Mouse (Mus musculus) large intestine, adult 2 months (tissue): ENCODE data around the gene Olfr787. TPM values are rescaled to one million over a fixed set of nuclear protein-coding genes. Genes with fewer than 3 reads are reported as not detected.

Experiments used
- DNase-seq: peaks from one replicate; pipeline ENCODE4 v3.0.0-alpha.2; 2012; ENCODE audit warnings: low read depth, low spot score
- WGBS: fragments of 180-500 bp; shearing (Covaris S2); methylation state at CpG from one replicate; pipeline ENCODE4 v1.1.7; 2018; 5-methylcytosine and 5-hydroxymethylcytosine counted together
- polyA plus RNA-seq: library from polyadenylated mRNA; depleted of rRNA; stranded (reverse); fragments of >200 nt; gene quantifications from 2 replicates; pipeline ENCODE4 v1.2.3, GENCODE M21; 2012; rRNA removed

Gene Olfr787
- polyA plus RNA-seq = not detected in 2 replicates

DNA sequence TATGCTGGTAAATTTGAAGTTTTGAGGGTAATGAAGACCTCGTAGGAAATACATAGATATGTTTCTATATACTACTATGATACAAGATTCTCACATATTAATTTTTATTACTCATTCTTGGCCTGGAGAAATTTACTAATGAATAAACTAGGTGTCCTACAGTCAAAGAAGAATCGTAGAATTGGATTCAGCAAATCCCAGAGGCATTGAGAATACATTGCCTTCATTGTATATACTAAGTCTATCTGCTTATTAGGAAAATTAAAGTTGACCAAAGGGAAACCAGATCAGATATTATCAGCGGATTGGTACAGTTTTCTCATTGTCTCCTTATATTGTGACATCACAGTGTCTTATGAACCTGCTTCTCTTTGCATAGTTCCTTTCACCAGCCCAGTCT lies at the start of gene Olfr787:
TSS of gene Olfr787 (plus strand) at position 301 of the 400 bp plus-strand sequence.
- no peak for DNase-seq
- 74% methylated on average over 3 of the region's 3 CpGs for WGBS

DNA sequence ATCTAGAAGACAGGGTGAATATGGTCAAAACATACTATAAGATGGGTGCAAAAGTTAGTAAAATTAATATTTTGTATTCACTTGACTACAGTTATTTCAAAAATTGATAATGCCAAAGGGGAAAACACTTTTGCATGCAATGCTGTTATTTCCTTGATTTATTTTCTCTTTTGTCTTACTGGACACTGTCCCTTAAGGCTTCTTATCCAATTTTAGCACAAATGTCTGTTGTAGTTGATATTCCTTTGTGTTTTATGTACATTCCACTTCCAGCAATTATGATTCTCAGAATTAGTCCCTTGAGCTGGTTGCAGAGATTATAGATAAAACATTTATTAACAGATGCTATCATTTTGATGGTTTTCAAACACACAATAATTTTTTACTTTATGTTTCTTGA lies 34.7 kb upstream of the Olfr787 start, which contains the start of gene Olfr786:
TSS of gene Olfr786 (plus strand) at position 301 of the 400 bp plus-strand sequence.
- DNase-seq = no peak

DNA sequence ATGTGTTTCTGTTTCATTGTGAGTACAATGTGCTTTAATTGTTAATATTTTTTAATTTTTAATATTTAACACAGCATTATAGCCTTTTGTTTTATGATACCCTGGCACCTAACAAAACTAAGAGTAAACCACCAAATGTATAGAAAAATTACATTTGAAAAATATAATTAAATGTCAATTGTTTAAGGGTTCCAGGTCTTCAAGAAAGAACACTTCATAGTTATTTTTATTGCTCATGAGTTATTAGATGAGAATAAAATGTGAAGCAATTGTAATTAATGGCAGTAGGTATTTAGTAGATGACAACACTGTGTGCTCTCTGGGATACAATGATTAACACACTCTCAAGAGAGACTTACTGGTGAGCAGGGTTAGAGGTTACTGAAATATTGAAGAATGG lies 9.0 kb downstream of the Olfr787 start, which contains the start of gene Olfr788:
TSS of gene Olfr788 (plus strand) at position 301 of the 400 bp plus-strand sequence.
- no peak for DNase-seq

- no peak for DNase-seq
- WGBS = 55% methylated on average over 2 of the region's 2 CpGs
Observed at GRCm38 (mm10) chr10:129473256-129473655, 11.6 kb downstream of the Olfr787 start.

- DNase-seq = no peak
Observed at GRCm38 (mm10) chr10:129473723-129474122, 12.1 kb downstream of the Olfr787 start.

- no peak for DNase-seq
Observed at GRCm38 (mm10) chr10:129484452-129484851, 22.8 kb downstream of the Olfr787 start, which contains the start of gene Olfr789. Gene Olfr789, plus strand, starts transcription at chr10:129484752.

DNA sequence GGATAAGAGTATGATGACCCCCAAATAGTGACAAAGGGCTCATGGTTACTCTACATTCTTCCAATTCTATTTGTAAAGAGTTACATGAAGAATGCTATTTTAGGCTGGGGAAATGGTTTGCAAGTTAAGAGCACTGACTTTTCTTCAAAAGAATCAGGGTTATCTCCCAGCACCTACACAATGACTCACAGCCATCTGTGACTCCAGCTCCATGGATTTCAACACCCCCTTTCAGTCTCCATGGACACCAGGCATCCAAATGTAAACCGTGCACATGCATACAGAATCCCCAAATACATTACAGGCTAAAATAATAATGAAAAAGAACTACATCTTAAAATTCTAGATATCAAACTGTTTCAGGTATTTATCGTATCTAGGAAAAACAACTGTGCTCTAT lies 28.4 kb downstream of the Olfr787 start:
- DNase-seq = no peak
- 70% methylated on average over 2 of the region's 2 CpGs for WGBS

More at GRCm38 (mm10) chr10:129484452-129484851, 22.8 kb downstream of the Olfr787 start, which contains the start of gene Olfr789:
- WGBS = 50% methylated on average over 2 of the region's 2 CpGs

DNA sequence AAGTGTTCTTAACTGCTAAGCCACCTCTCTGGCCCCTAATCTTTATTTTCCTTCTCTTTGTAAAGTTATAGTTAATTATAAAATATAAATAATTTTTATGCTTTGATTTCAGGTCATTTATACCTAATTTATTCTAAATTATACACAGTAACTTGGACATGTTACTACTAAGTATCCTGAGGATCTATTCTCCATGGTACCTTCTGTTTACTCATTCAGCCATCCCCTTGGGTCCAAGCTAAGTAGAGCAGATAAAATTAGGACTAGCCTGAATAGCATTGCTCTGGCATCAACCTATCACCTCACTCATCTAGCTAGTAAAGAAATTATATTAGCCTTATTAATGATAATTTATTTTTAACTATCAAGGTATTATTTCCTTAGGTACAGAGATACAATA lies 36.5 kb downstream of the Olfr787 start, which contains the start of gene Olfr790:
TSS of gene Olfr790 (plus strand) at position 301 of the 400 bp plus-strand sequence.
- DNase-seq = no peak

Other genes starting within 250 kb of the Olfr787 start
- not detected in 2 replicates for gene Olfr774, start 225.7 kb upstream of the Olfr787 start, polyA plus RNA-seq
- not detected in 2 replicates for gene Olfr775, start 213.4 kb upstream of the Olfr787 start, polyA plus RNA-seq
- not detected in 2 replicates for gene Olfr776, start 202.7 kb upstream of the Olfr787 start, polyA plus RNA-seq
- not detected in 2 replicates for gene Olfr777, start 190.4 kb upstream of the Olfr787 start, polyA plus RNA-seq
- gene Olfr780, start 143.7 kb upstream of the Olfr787 start, polyA plus RNA-seq = not detected in 2 replicates
- not detected in 2 replicates for gene Olfr781, start 133.0 kb upstream of the Olfr787 start, polyA plus RNA-seq
- not detected in 2 replicates for gene Olfr782, start 113.0 kb upstream of the Olfr787 start, polyA plus RNA-seq
- gene Olfr784, start 77.8 kb upstream of the Olfr787 start, polyA plus RNA-seq = 0.04 and 0.08 TPM in 2 replicates
- not detected in 2 replicates for gene Olfr785, start 56.4 kb upstream of the Olfr787 start, polyA plus RNA-seq
- gene Olfr786, start 34.6 kb upstream of the Olfr787 start, polyA plus RNA-seq = not detected in 2 replicates
- gene Olfr788, start 9.1 kb downstream of the Olfr787 start, polyA plus RNA-seq = not detected in 2 replicates
- gene Olfr789, start 22.9 kb downstream of the Olfr787 start, polyA plus RNA-seq = not detected in 2 replicates
- not detected in 2 replicates for gene Olfr790, start 36.6 kb downstream of the Olfr787 start, polyA plus RNA-seq
- not detected in 2 replicates for gene Olfr791, start 59.9 kb downstream of the Olfr787 start, polyA plus RNA-seq
- gene Olfr792, start 77.3 kb downstream of the Olfr787 start, polyA plus RNA-seq = not detected in 2 replicates
- gene Olfr794, start 105.8 kb downstream of the Olfr787 start, polyA plus RNA-seq = not detected in 2 replicates
- gene Olfr796, start 150.7 kb downstream of the Olfr787 start, polyA plus RNA-seq = not detected in 2 replicates
- not detected in 2 replicates for gene Olfr798, start 166.1 kb downstream of the Olfr787 start, polyA plus RNA-seq
- gene Olfr799, start 175.6 kb downstream of the Olfr787 start, polyA plus RNA-seq = not detected in 2 replicates
- not detected in 2 replicates for gene Olfr800, start 195.8 kb downstream of the Olfr787 start, polyA plus RNA-seq
- not detected in 2 replicates for gene Olfr801, start 212.0 kb downstream of the Olfr787 start, polyA plus RNA-seq
- gene Olfr802, start 226.3 kb downstream of the Olfr787 start, polyA plus RNA-seq = not detected in 2 replicates
- gene Olfr803, start 232.4 kb downstream of the Olfr787 start, polyA plus RNA-seq = not detected in 2 replicates
- not detected in 2 replicates for gene Olfr804, start 241.3 kb downstream of the Olfr787 start, polyA plus RNA-seq